Mouse (Mus musculus): ENCODE measurements around the gene Gm5938.

DNA sequence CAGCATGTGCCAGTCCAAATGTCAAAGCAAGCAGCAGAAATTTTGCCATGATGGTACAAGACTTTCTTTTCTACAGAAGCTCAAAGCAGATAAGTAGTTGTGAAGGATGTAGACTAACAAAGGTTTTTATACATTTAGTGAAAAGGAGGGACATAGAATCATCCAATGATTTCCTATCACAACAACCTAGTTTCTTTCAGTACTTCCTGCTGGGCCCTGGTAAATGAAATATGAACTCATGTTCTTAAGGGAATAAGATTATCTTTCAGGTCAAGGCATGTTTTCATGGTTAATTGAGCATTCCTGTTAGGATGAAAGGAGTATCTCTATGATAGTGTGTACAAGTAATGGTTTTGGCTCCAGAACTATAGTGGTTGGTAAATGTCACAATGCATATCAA lies 34.0 kb upstream of the Gm5938 start, which contains the start of gene Obp1a:
- no peak for TF ChIP-seq CTCF (IDR thresholded peaks at IDR 0.05)
- TF ChIP-seq EP300 (IDR thresholded peaks at IDR 0.05), result no peak
